Mouse (Mus musculus): ENCODE measurements around the gene Snapc3.

DNA sequence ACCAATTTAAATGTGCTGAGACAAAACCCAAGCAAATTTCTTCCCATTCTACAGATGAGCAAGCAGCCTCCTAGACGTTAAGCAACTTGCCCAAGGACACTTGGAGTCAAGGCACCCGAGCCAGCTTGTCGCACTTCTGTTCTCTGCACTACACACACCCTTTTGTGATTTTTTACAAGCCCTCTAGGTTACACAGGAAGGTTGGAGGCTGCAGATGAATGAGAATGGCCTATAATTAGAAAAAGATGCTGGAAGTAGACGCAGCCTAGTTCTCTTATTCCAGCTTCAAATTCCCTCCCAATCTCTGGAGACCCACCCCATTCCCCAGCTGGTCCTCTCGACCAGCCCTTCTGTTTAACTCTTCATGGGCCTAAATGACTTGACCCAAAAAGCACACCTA is 71.6 kb downstream of the Snapc3 start:
- TF ChIP-seq CTCF (IDR thresholded peaks at IDR 0.05 in 2 of 3, conservative IDR thresholded peaks at IDR 0.05 in 1 of 3; ENCODE audit: control insufficient read depth in 1 of 3, insufficient read depth in 1 of 3, low read depth in 2 of 3, low read length in 3 of 3, poor library complexity in 1 of 3, severe bottlenecking in 1 of 3) (no peak), EP300 (IDR thresholded peaks at IDR 0.05; ENCODE audit: low read depth in 1 of 2, low read length in 2 of 2) (no peak), GABPA (IDR thresholded peaks at IDR 0.05; ENCODE audit: low read depth, low read length) (no peak), POLR2A (IDR thresholded peaks at IDR 0.05; ENCODE audit: control insufficient read depth in 1 of 2, insufficient read depth in 1 of 2, low read depth in 1 of 2, low read length in 2 of 2, poor library complexity in 1 of 2) (no peak), GATA1 (IDR thresholded peaks at IDR 0.05; ENCODE audit: low read depth, low read length) (no peak), ELF1 (IDR thresholded peaks at IDR 0.05; ENCODE audit: low read depth, low read length) (no peak), USF2 (IDR thresholded peaks at IDR 0.05; ENCODE audit: borderline replicate concordance in 1 of 2, insufficient read depth in 1 of 2, low read depth in 1 of 2, low read length in 2 of 2) (no peak), JUND (IDR thresholded peaks at IDR 0.05; ENCODE audit: low read depth, low read length) (no peak)
